Mouse (Mus musculus) liver, embryonic 15.5 days (tissue): Measurements from ENCODE around the gene Chrna9. TPM values are rescaled to one million over a fixed set of nuclear protein-coding genes. Genes with fewer than 3 reads are reported as not detected.

Experiments used
- ATAC-seq: fragments of 200-750 bp; cut with Nextera tagmentation; 2 replicates; pipeline ENCODE4 v1.8.0; 2017; ENCODE audit warnings: moderate number of reproducible peaks, mild to moderate bottlenecking, moderate library complexity; ENCODE audit not compliant: insufficient read depth
- H3K27ac ChIP-seq: fragments of 300-500 bp; sonication (generic); replicated peaks from 2 replicates; pipeline ENCODE4 v1.5.1; 2015; ENCODE audit warnings: mild to moderate bottlenecking, inconsistent platforms
- H3K27me3 ChIP-seq: fragments of 300-500 bp; sonication (generic); 2 replicates; pipeline ENCODE4 v1.6.1; 2015; ENCODE audit warnings: mild to moderate bottlenecking, inconsistent platforms
- H3K36me3 ChIP-seq: fragments of 300-500 bp; sonication (generic); replicated peaks from 2 replicates; pipeline ENCODE4 v1.6.1; 2015; ENCODE audit warnings: moderate library complexity, mild to moderate bottlenecking, inconsistent platforms
- H3K4me1 ChIP-seq: fragments of 300-500 bp; sonication (generic); replicated peaks from 2 replicates; pipeline ENCODE4 v1.6.1; 2015; ENCODE audit warnings: inconsistent platforms
- H3K4me2 ChIP-seq: fragments of 300-500 bp; sonication (generic); 2 replicates; pipeline ENCODE4 v1.6.1; 2015; ENCODE audit warnings: moderate library complexity, mild to moderate bottlenecking, inconsistent platforms
- H3K4me3 ChIP-seq: fragments of 300-500 bp; sonication (generic); replicated peaks from 2 replicates; pipeline ENCODE4 v1.5.1; 2015; ENCODE audit warnings: mild to moderate bottlenecking, inconsistent platforms
- H3K9ac ChIP-seq: fragments of 300-500 bp; sonication (generic); 2 replicates; pipeline ENCODE4 v1.6.1; 2015; ENCODE audit warnings: moderate library complexity, mild to moderate bottlenecking, inconsistent platforms
- H3K9me3 ChIP-seq: fragments of 300-500 bp; sonication (generic); replicated peaks from 2 replicates; pipeline ENCODE4 v1.6.1; 2016; ENCODE audit warnings: inconsistent platforms
- WGBS: fragments of 180-500 bp; shearing (Covaris S2); methylation state at CpG from one replicate; pipeline ENCODE4 v1.1.7; 2015; ENCODE audit warnings: mixed read lengths; ENCODE audit not compliant: insufficient replicate concordance; 5-methylcytosine and 5-hydroxymethylcytosine counted together
- polyA plus RNA-seq: library from polyadenylated mRNA; unstranded; fragments of >200 nt; fragmentation: Nextera tagmentation; extraction: Ambion mirVana; gene quantifications from 2 replicates; pipeline ENCODE4 v1.2.1, GENCODE M21; 2015

The Chrna9 gene
- polyA plus RNA-seq = not detected in 2 replicates

GRCm38 (mm10) chr5:65934783-65935182 lies at the start of gene Chrna9:
Gene Chrna9 (plus strand): TSS chr5:65934921.
- Histone ChIP-seq H3K4me1 (no peaks in the 10 kb centered on the region), H3K27me3 (no peaks in the 10 kb centered on the region), H3K4me2 (no peak within 1 kb of the TSS), H3K9me3 (no peaks in the 10 kb centered on the region), H3K4me3 (no peak within 1 kb of the TSS), H3K9ac (no peak within 1 kb of the TSS), H3K27ac (no peak within 1 kb of the TSS), H3K36me3 (no peaks in the 10 kb centered on the region)
- WGBS = 62% methylated on average over 5 of the region's 5 CpGs
- no peak for ATAC-seq

- ATAC-seq = no peak
- H3K9me3 ChIP-seq = no peaks in the 10 kb centered on the region
- no peaks in the 10 kb centered on the region for H3K36me3 ChIP-seq
- H3K4me1 ChIP-seq = peaks cover 20% of the 10 kb centered on the region
- H3K9ac ChIP-seq = no peak overlapping the region
- WGBS = 45% methylated on average over 15 of the region's 15 CpGs
- no peak overlapping the region for H3K4me2 ChIP-seq
- H3K27me3 ChIP-seq = no peaks in the 10 kb centered on the region
- H3K27ac ChIP-seq = no peak overlapping the region
- no peak overlapping the region for H3K4me3 ChIP-seq
These were observed 48.9 kb upstream of the Chrna9 start for GRCm38 (mm10) chr5:65885699-65886443.

- Histone ChIP-seq H3K4me2 (no peak overlapping the region), H3K4me3 (no peak overlapping the region), H3K27ac (no peak overlapping the region), H3K9me3 (no peaks in the 10 kb centered on the region), H3K4me1 (peaks cover 8% of the 10 kb centered on the region), H3K36me3 (no peaks in the 10 kb centered on the region), H3K9ac (no peak overlapping the region), H3K27me3 (no peaks in the 10 kb centered on the region)
- ATAC-seq = no peak
- 71% methylated on average over 5 of the region's 5 CpGs for WGBS
These were observed 46.6 kb upstream of the Chrna9 start for GRCm38 (mm10) chr5:65888102-65888501.

GRCm38 (mm10) chr5:65888998-65889397 lies 45.7 kb upstream of the Chrna9 start:
- Histone ChIP-seq H3K4me2 (no peak overlapping the region), H3K9me3 (no peaks in the 10 kb centered on the region), H3K36me3 (no peaks in the 10 kb centered on the region), H3K27ac (no peak overlapping the region), H3K27me3 (no peaks in the 10 kb centered on the region), H3K9ac (no peak overlapping the region), H3K4me3 (no peak overlapping the region), H3K4me1 (peaks cover 8% of the 10 kb centered on the region)
- no peak for ATAC-seq
- 45% methylated on average over 5 of the region's 5 CpGs for WGBS

GRCm38 (mm10) chr5:65891251-65891826 lies 43.4 kb upstream of the Chrna9 start:
- no peak for ATAC-seq

GRCm38 (mm10) chr5:65895121-65895692 lies 39.5 kb upstream of the Chrna9 start:
- Histone ChIP-seq H3K4me2 (no peak overlapping the region), H3K4me3 (no peak overlapping the region), H3K27ac (no peak overlapping the region), H3K9me3 (no peaks in the 10 kb centered on the region), H3K27me3 (no peaks in the 10 kb centered on the region), H3K4me1 (peaks cover 2% of the 10 kb centered on the region; the same call in 1 of the 2 replicates), H3K9ac (no peak overlapping the region), H3K36me3 (no peaks in the 10 kb centered on the region)
- WGBS = 38% methylated on average over 6 of the region's 6 CpGs
- no peak for ATAC-seq

More at GRCm38 (mm10) chr5:65891251-65891826, 43.4 kb upstream of the Chrna9 start:
- no peak overlapping the region for H3K9ac ChIP-seq
- no peak overlapping the region for H3K27ac ChIP-seq
- no peaks in the 10 kb centered on the region for H3K9me3 ChIP-seq
- H3K4me3 ChIP-seq = no peak overlapping the region
- H3K4me1 ChIP-seq = peaks cover 8% of the 10 kb centered on the region
- no peak overlapping the region for H3K4me2 ChIP-seq
- no peaks in the 10 kb centered on the region for H3K27me3 ChIP-seq
- 71% methylated on average over 14 of the region's 14 CpGs for WGBS
- H3K36me3 ChIP-seq = no peaks in the 10 kb centered on the region

GRCm38 (mm10) chr5:65895764-65896163 lies 39.0 kb upstream of the Chrna9 start:
- H3K9me3 ChIP-seq = no peaks in the 10 kb centered on the region
- no peak overlapping the region for H3K27ac ChIP-seq
- H3K4me1 ChIP-seq = peaks cover 7% of the 10 kb centered on the region
- no peak overlapping the region for H3K9ac ChIP-seq
- H3K4me2 ChIP-seq = no peak overlapping the region
- ATAC-seq = no peak
- H3K27me3 ChIP-seq = no peaks in the 10 kb centered on the region
- no peaks in the 10 kb centered on the region for H3K36me3 ChIP-seq
- no peak overlapping the region for H3K4me3 ChIP-seq
- 40% methylated on average over 7 of the region's 7 CpGs for WGBS

GRCm38 (mm10) chr5:65897731-65898130 lies 37.0 kb upstream of the Chrna9 start:
- Histone ChIP-seq H3K4me2 (no peak overlapping the region), H3K9me3 (no peaks in the 10 kb centered on the region), H3K4me3 (no peak overlapping the region), H3K36me3 (no peaks in the 10 kb centered on the region), H3K9ac (no peak overlapping the region), H3K4me1 (peaks cover 10% of the 10 kb centered on the region), H3K27me3 (no peaks in the 10 kb centered on the region), H3K27ac (no peak overlapping the region)
- 65% methylated on average over 2 of the region's 2 CpGs for WGBS
- no peak for ATAC-seq

GRCm38 (mm10) chr5:65898683-65899082 lies 36.0 kb upstream of the Chrna9 start:
- Histone ChIP-seq H3K9ac (no peak overlapping the region), H3K4me1 (peaks cover 10% of the 10 kb centered on the region), H3K4me2 (no peak overlapping the region), H3K9me3 (no peaks in the 10 kb centered on the region), H3K27ac (no peak overlapping the region), H3K27me3 (no peaks in the 10 kb centered on the region), H3K4me3 (no peak overlapping the region), H3K36me3 (no peaks in the 10 kb centered on the region)
- no peak for ATAC-seq
- 37% methylated on average over 3 of the region's 3 CpGs for WGBS

GRCm38 (mm10) chr5:65900113-65900512 lies 34.6 kb upstream of the Chrna9 start:
- H3K36me3 ChIP-seq = no peaks in the 10 kb centered on the region
- 30% methylated on average over 6 of the region's 6 CpGs for WGBS
- ATAC-seq = no peak
- H3K4me1 ChIP-seq = peaks cover 10% of the 10 kb centered on the region
- no peaks in the 10 kb centered on the region for H3K27me3 ChIP-seq
- no peak overlapping the region for H3K4me3 ChIP-seq
- no peak overlapping the region for H3K9ac ChIP-seq
- no peak overlapping the region for H3K4me2 ChIP-seq
- H3K9me3 ChIP-seq = no peaks in the 10 kb centered on the region
- H3K27ac ChIP-seq = no peak overlapping the region

GRCm38 (mm10) chr5:65900862-65901265 lies 33.9 kb upstream of the Chrna9 start:
- Histone ChIP-seq H3K36me3 (no peaks in the 10 kb centered on the region), H3K27me3 (no peaks in the 10 kb centered on the region), H3K27ac (no peak overlapping the region), H3K4me2 (no peak overlapping the region), H3K9ac (no peak overlapping the region), H3K9me3 (no peaks in the 10 kb centered on the region), H3K4me1 (peaks cover 10% of the 10 kb centered on the region), H3K4me3 (no peak overlapping the region)
- peak; percentile 61 for ATAC-seq
- WGBS = 3% methylated on average over 7 of the region's 7 CpGs
